Mouse (Mus musculus) spleen, adult 2 months (tissue): ENCODE data around the gene Dtnb.

Experiments used
- CTCF ChIP-seq: fragments of 200-500 bp; IDR thresholded peaks from 2 replicates; pipeline ENCODE4 v1.5.1; 2011; ENCODE audit warnings: mild to moderate bottlenecking, inconsistent platforms; ENCODE audit not compliant: insufficient read depth, insufficient read length, insufficient replicate concordance; ENCODE audit errors: extremely low read depth
- POLR2A ChIP-seq: fragments of 200-500 bp; IDR thresholded peaks from 2 replicates; pipeline ENCODE4 v1.6.1; 2011; ENCODE audit warnings: low read depth, low read length, inconsistent platforms

DNA sequence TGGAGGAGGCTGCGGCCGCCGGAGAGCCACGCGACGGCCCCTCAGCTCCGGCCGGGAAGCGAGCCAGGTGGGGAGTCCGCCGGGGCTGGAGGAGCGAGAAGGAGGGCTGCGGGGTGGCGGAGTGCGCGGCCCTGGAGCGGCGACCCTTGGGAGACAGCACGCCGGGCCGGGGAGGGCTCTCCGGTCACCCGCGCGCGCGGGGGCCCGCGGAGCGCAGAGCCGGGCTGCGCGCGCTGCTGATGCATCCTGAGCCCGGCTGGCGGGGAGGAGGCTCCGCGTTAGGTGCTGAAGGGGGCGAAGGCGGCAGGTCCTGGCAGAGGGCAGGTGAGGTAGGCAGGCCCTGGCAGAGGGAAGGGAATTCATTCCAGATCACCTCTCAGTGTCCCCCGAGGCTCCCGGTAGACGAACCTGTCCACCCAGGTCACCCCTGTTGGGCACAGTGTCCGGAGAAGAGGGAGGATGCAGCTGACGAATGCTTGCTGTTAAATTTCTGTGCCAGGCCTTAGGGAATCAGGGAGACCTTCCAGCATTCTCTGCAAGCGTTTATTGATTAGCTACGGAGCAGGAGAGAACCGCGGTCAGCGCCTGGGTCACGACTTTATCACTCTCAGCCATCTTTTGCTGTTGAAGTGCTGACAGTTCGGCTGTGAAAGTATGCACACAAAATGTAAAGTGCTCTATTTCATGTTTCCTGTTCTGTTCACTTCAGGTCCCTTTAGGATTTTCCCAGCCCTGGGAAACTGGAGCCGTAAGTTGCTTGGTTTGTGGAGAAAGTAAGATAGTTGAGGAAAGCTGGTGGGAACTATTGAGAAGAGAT, 608 bp downstream of the Dtnb start:
- TF ChIP-seq POLR2A (no peak), CTCF (no peak)
